8 mouse cellular contexts compared by ENCODE assay signal in the genomic region with DNA sequence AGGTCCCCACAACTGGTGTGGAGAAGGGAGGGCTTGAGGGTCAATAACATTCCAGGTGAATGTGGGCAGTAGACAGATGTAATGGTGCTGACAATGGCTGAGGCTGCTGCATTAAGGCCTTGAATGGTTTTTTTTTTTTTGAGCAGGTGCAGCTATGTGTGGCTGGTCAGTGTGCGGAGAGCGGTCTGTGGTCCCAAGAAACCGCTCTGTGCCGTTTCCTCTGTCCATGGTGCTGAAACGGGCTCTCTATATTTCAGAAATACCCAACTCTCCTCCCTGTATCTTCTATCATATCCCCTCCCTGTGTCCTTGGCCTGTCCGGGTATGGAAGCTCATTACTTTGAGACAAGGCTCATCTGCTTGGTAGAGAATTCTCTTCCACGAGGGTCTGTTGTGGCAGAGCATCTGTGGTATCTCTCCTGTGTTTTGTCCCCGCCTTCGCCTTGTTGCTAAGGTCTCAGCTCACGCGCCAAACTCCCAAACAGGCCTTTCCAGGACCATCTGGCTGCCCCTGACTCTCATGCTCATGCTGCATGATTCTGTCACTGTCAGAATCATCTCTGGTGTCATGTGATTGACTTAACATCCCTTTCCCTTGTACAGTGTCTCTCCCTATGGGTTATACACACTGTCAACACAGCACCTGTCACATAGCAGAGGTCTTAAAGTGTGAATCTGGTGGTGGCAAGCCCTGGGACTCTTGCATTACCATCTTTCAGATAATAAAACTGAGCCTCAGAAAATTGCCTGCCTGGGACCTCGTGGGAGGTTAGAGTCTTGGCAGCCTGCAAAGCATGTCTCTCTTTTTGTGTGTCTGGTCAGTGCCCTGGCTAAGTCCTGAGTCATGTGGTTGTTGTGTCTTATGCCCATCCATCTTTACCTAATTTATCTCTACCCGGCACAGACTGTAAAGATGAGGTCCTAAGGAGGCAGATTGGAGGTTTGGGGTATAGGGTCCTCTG.
DNase-seq lines count a peak whose midpoint lies in the region; ATAC-seq and TF ChIP-seq lines count a peak whose summit lies in the region.

No protein-coding gene starts in this region.

- TF ChIP-seq POLR2A in brain, embryonic 14.5 days (IDR thresholded peaks at IDR 0.05; ENCODE audit: borderline replicate concordance, extremely low read depth, insufficient read depth, insufficient read length, poor library complexity, severe bottlenecking): no peak

- intact Hi-C loops in heart, postnatal 25 days (cut with DNase I): no loop called here

- H3K4me3 ChIP-seq in kidney, embryonic 14.5 days (ENCODE audit: low read length): no peak overlapping the region
- H3K4me3 ChIP-seq in limb, embryonic 10.5 days: no peak overlapping the region

- 43% methylated on average over 13 of the region's 13 CpGs for WGBS in kidney, embryonic 14.5 days
- WGBS in limb, embryonic 10.5 days: 47% methylated on average over 13 of the region's 13 CpGs

- 0 out of 2 replicates have a peak, but pooled peaks have one; percentile 52 for ATAC-seq in kidney, embryonic 14.5 days (ENCODE audit: low FRiP score, low TSS enrichment)

- no peak overlapping the region for H3K27ac ChIP-seq in kidney, embryonic 14.5 days (ENCODE audit: low read depth, low read length)
- no peak overlapping the region for H3K27ac ChIP-seq in limb, embryonic 10.5 days

- DNase-seq in kidney, adult 8-10 months: no peak
- peak; percentile 53 for DNase-seq in ES-CJ7 (ENCODE audit: low read depth, low spot score)
- peak; percentile 47 for DNase-seq in brain, embryonic 14.5 days (ENCODE audit: low read depth)
- peak; percentile 78 for DNase-seq in limb, embryonic 10.5 days (ENCODE audit: low spot score)
- DNase-seq in thymus, postnatal 4 days: peak; percentile 51
- no peak for DNase-seq in urinary bladder, adult 2 months (ENCODE audit: low spot score)
- no peak for DNase-seq in heart, postnatal 25 days (ENCODE audit: low spot score)

- no peaks in the 10 kb centered on the region for H3K36me3 ChIP-seq in kidney, embryonic 14.5 days (ENCODE audit: control insufficient read depth, insufficient read depth, low read length)
- no peaks in the 10 kb centered on the region for H3K36me3 ChIP-seq in limb, embryonic 10.5 days

- no peaks in the 10 kb centered on the region for H3K4me1 ChIP-seq in kidney, embryonic 14.5 days (ENCODE audit: control insufficient read depth, insufficient read depth, low read length)
- no peaks in the 10 kb centered on the region for H3K4me1 ChIP-seq in limb, embryonic 10.5 days

- H3K4me2 ChIP-seq in kidney, embryonic 14.5 days (replicated peaks; ENCODE audit: low read depth, low read length): no peak overlapping the region

- no peaks in the 10 kb centered on the region for H3K27me3 ChIP-seq in kidney, embryonic 14.5 days (ENCODE audit: control insufficient read depth, insufficient read depth, low read length)
- H3K27me3 ChIP-seq in limb, embryonic 10.5 days (ENCODE audit: low read depth, poor library complexity, severe bottlenecking): no peaks in the 10 kb centered on the region

- H3K9me3 ChIP-seq in kidney, embryonic 14.5 days (ENCODE audit: control insufficient read depth, low read length): no peaks in the 10 kb centered on the region
- H3K9me3 ChIP-seq in limb, embryonic 10.5 days (replicated peaks): no peaks in the 10 kb centered on the region

- H3K9ac ChIP-seq in kidney, embryonic 14.5 days (ENCODE audit: low read depth, low read length): no peak overlapping the region

- TF ChIP-seq CTCF in brain, embryonic 14.5 days (IDR thresholded peaks at IDR 0.05; ENCODE audit: borderline replicate concordance, extremely low read depth, insufficient read depth, insufficient read length): no peak

Comparison
In these comparisons a context has a peak if more than half of its experiments do, and no peak if none do; other contexts are left out.
1. DNase-seq: peak in ES-CJ7 (single experiment), brain, embryonic 14.5 days (single experiment), limb, embryonic 10.5 days (single experiment) and thymus, postnatal 4 days (single experiment); none in kidney, adult 8-10 months (0 of 2), urinary bladder, adult 2 months (single experiment) and heart, postnatal 25 days (single experiment).